Mouse (Mus musculus): ENCODE measurements around the gene Pde4d.

Pde4d gene

DNA sequence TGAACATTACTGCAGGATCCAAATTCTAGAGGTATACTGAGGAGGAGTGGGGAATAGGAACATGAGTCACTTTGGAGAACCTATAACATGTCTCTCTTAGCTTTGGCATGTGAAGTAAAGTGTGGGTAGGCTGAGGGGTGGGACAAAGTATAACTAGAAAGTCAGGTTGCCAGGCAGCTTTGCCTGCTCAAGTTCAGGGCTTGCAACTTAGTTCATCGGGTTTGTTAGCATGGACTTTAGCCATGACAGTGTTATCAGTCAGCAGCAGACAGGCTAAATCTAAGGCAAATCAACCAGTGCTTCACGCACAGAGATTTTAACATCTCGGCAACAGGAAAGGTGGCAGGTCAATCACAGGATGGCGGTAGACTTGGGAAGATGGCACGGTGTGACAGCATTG lies 12.8 kb downstream of the Pde4d start:
- no peak for TF ChIP-seq GATA4 (IDR thresholded peaks at IDR 0.05; ENCODE audit: insufficient replicate concordance, low read length)

DNA sequence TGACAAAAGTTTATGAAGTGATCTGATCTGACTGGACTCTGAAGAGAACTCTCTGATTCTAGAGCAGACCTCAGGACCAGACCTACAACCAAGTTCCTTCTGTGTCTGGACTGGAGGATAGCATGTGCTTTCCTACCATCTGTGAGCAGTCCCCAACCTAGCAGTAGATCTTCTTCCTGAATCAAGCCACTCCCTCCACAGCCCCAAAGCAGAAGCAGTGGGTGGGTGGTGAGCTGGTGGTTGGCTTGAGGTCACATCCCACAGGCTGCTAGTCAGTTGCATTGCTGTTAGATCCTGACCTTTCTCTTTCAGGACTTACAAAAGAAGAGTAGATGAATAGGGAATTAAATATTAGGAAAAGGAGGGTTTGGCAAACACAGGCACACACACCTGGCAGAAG lies 16.0 kb downstream of the Pde4d start:
- TF ChIP-seq GATA4 (IDR thresholded peaks at IDR 0.05; ENCODE audit: insufficient replicate concordance, low read length): no peak

- TF ChIP-seq GATA4 (IDR thresholded peaks at IDR 0.05; ENCODE audit: insufficient replicate concordance, low read length): no peak
These were observed 17.3 kb downstream of the Pde4d start for GRCm38 (mm10) chr13:108467046-108467445.

- no peak for TF ChIP-seq GATA4 (IDR thresholded peaks at IDR 0.05; ENCODE audit: insufficient replicate concordance, low read length)
These were observed 30.7 kb downstream of the Pde4d start for GRCm38 (mm10) chr13:108480451-108480850.

- TF ChIP-seq GATA4 (IDR thresholded peaks at IDR 0.05; ENCODE audit: insufficient replicate concordance, low read length): no peak
These were observed 35.3 kb downstream of the Pde4d start for GRCm38 (mm10) chr13:108485036-108485435.

DNA sequence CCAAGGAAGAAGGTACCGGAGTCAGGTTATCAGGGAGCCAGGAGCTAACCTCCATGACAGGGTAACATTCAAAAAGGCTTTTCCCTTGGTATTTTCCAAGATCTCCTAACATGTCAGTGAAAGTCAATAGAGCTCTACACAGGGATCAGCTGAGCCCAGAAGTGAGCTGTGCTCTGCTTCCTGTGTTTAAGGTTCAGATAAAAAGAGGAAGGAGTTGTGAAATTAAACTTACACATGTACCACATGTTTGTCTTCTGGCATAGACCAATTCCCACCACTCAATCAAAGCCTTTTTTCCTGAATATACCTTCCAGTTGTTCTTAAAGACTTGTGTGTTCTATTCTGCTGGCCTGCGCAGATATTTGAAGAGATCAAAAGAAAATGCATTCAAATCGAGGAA lies 37.3 kb downstream of the Pde4d start:
- TF ChIP-seq GATA4 (IDR thresholded peaks at IDR 0.05; ENCODE audit: insufficient replicate concordance, low read length): no peak

DNA sequence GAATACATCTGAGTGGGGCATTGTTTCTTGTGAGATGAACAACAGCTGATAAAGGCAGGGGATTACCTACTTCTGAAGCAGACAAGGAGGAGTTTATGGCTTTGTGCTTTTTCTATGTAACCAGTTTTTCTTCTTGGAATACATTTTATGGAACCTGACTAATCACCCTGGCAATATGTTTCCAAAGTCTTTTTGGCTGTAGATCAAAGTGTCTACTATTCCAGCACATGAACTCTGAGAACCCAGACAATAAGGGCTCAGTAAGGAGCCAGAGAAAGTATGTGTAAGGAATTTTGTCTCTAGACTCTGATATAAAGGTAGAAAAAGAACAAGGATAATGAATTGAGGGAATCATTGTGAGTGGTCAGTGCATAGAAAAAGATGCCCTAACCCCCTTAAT lies 40.1 kb downstream of the Pde4d start:
- no peak for TF ChIP-seq GATA4 (IDR thresholded peaks at IDR 0.05; ENCODE audit: insufficient replicate concordance, low read length)

- TF ChIP-seq GATA4 (IDR thresholded peaks at IDR 0.05; ENCODE audit: insufficient replicate concordance, low read length): no peak
These were observed 41.1 kb downstream of the Pde4d start for GRCm38 (mm10) chr13:108490872-108491271.

- TF ChIP-seq GATA4 (IDR thresholded peaks at IDR 0.05; ENCODE audit: insufficient replicate concordance, low read length): no peak
These were observed 43.1 kb downstream of the Pde4d start for GRCm38 (mm10) chr13:108492886-108493285.

- TF ChIP-seq GATA4 (IDR thresholded peaks at IDR 0.05; ENCODE audit: insufficient replicate concordance, low read length): no peak
These were observed 44.6 kb downstream of the Pde4d start for GRCm38 (mm10) chr13:108494365-108494764.

GRCm38 (mm10) chr13:108497768-108498167 lies 48.0 kb downstream of the Pde4d start:
- no peak for TF ChIP-seq GATA4 (IDR thresholded peaks at IDR 0.05; ENCODE audit: insufficient replicate concordance, low read length)

DNA sequence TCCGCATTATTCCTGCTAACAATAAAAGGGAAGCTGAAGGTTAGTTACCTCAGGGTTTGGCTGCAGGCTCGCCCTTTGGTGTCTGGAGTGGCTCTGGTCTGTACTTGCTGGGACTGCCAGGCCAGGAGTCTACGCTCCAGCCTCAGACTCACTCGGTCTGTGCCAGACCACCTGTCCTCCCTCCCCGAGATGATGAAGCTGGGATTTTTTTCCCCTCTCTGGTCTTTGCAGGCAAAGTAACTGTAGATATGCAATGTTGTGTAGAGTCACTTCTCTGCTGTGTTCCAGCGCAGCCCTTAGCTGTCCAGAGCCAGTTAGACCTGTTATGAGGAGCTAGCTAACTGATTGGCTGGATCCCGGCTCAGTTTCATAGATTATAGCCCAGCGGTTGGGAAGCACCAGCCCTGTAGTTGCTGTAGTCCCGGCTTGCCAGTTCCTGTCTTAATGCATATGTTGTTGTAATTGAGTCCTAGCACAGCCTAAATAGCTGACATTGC lies 48.5 kb downstream of the Pde4d start:
- TF ChIP-seq GATA4 (IDR thresholded peaks at IDR 0.05; ENCODE audit: insufficient replicate concordance, low read length): no peak

GRCm38 (mm10) chr13:108498773-108499313 lies 49.1 kb downstream of the Pde4d start:
- TF ChIP-seq GATA4 (IDR thresholded peaks at IDR 0.05; ENCODE audit: insufficient replicate concordance, low read length): no peak

- no peak for TF ChIP-seq GATA4 (IDR thresholded peaks at IDR 0.05; ENCODE audit: insufficient replicate concordance, low read length)
These were observed 51.6 kb downstream of the Pde4d start for GRCm38 (mm10) chr13:108501386-108501785.

DNA sequence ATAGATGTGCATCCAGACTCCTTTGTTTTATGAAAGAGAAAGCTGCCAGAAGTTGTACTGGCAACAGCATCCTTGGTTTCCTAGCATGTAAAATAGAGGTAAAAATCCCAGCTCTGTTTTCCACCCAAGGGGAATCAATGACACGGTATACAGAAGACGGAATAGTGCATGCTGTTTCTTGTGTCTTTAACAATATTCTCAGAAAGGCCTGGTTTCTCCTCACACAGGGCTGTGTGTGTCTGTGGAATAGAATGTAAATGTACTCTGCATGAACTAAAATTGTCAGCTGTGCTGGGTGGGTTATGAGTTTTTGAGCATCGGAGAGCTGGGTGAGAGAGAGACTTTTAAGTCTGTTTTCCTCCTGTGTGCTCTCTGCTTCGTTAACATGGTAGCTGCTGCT lies 74.8 kb downstream of the Pde4d start:
- TF ChIP-seq GATA4 (IDR thresholded peaks at IDR 0.05; ENCODE audit: insufficient replicate concordance, low read length): no peak

DNA sequence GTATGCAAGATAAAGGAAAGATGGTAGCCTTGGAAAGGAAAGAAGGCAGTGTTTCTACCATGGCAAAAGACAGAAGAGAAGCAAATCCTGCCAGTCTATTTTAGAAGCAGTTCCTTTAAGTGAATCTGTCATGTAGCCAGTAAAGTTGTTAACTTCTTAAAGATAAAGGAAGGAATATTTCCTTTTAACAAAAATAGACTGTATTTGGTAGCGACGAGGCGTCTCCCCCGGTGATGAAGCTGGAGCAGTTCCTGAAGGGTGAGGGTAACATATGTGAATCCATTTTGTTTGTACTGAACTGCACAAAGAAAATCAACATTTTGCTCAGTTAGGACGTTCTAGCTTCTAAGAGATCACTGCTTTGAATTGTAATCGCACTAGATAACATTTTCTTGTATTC lies 75.2 kb downstream of the Pde4d start:
- TF ChIP-seq GATA4 (IDR thresholded peaks at IDR 0.05; ENCODE audit: insufficient replicate concordance, low read length): no peak

GRCm38 (mm10) chr13:108526258-108527007 lies 76.7 kb downstream of the Pde4d start:
- no peak for TF ChIP-seq GATA4 (IDR thresholded peaks at IDR 0.05; ENCODE audit: insufficient replicate concordance, low read length)
